Mouse (Mus musculus) cortical plate, adult 2 months (tissue): Measurements from ENCODE around the gene Arnt. TPM values are rescaled to one million over a fixed set of nuclear protein-coding genes. Genes with fewer than 3 reads are reported as not detected.

ENCODE experiments used
- H3K27ac ChIP-seq: fragments of 200-500 bp; 2 replicates; pipeline ENCODE4 v1.5.1; 2012; ENCODE audit warnings: low read length, control low read depth, inconsistent platforms; ENCODE audit not compliant: insufficient read depth
- H3K4me1 ChIP-seq: fragments of 200-500 bp; 2 replicates; pipeline ENCODE4 v1.6.1; 2011; ENCODE audit warnings: low read length; ENCODE audit not compliant: control insufficient read depth, insufficient read depth
- H3K4me3 ChIP-seq: fragments of 200-500 bp; 2 replicates; pipeline ENCODE4 v1.5.1; 2011; ENCODE audit warnings: mild to moderate bottlenecking, low read length, control low read depth; ENCODE audit not compliant: insufficient read depth
- CTCF ChIP-seq: fragments of 200-500 bp; IDR thresholded peaks from 2 replicates; pipeline ENCODE4 v1.5.1; 2011; ENCODE audit warnings: mild to moderate bottlenecking, control low read depth, low read length; ENCODE audit not compliant: insufficient read depth; ENCODE audit errors: extremely low read depth
- POLR2A ChIP-seq: fragments of 200-500 bp; IDR thresholded peaks from 2 replicates; pipeline ENCODE4 v1.6.1; 2011; ENCODE audit warnings: mild to moderate bottlenecking, low read length, control low read depth; ENCODE audit not compliant: insufficient read depth; ENCODE audit errors: extremely low read depth
- polyA plus RNA-seq: library from polyadenylated mRNA; depleted of rRNA; stranded (reverse); fragments of >200 nt; gene quantifications from 2 replicates; pipeline ENCODE4 v1.2.3, GENCODE M21; 2012

Gene Arnt
- polyA plus RNA-seq, 1 experiment = 42.3 TPM

DNA sequence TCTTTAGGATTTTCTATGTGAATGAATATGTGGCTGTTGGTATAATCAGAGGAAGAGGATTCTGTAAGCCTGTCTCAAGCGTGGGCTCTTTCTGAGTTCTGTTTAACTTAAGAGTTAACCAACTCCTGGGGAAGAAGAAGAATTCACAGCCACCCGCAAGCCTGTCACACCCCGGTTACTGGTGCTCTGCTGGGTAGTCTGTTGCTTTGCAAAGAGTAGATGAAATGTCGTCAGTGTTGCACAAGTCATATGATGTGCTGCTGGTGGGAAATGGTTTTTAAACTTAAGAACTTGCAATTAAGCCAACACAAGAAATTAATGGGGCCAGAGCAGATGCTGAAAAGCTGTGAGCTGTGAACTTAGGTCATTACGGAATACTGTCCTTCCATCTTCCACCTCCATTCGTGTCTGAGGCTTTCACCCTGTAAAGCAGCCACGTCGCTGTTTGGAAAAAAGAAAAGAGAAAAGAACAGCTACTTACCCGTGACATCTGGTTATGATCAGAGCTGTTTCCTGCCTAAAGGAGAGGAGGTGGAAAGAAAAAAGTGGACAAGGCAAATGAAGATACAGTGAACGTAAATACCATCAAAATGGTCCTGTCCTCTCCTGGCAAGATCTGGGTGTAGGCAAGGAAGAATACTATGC lies 65.4 kb downstream of the Arnt start:
- TF ChIP-seq POLR2A (no peak), CTCF (no peak)
- peak overlapping the region; percentile 8; the same call in 1 of the 2 replicates for H3K4me3 ChIP-seq
- H3K4me1 ChIP-seq = peaks cover 7% of the 10 kb centered on the region; the same call in 1 of the 2 replicates
- peak overlapping the region; percentile 47; the same call in 1 of the 2 replicates for H3K27ac ChIP-seq

DNA sequence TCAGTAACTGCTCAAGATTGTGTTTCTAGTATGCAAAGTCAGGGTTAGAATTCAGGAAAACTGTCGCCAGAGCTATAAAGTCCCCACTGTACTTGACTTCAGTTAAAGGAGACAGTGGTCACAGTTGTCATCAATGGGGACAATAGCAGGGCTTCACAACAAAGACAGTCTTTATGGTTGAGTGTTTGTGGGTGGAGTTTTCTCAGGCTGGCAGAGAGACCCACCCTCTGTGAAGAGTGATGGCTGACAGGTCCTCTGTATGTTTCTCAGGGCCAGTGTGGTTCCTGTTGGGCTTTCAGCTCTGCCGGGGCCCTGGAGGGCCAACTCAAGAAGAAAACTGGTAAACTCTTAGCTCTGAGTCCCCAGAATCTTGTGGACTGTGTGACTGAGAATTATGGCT lies 68.1 kb downstream of the Arnt start:
- no peak overlapping the region for H3K4me3 ChIP-seq
- H3K4me1 ChIP-seq = peaks cover 6% of the 10 kb centered on the region; the same call in 1 of the 2 replicates
- H3K27ac ChIP-seq = 0 out of 2 replicates have a peak overlapping the region, but pooled peaks have one; percentile 10
- TF ChIP-seq CTCF (no peak), POLR2A (no peak)

DNA sequence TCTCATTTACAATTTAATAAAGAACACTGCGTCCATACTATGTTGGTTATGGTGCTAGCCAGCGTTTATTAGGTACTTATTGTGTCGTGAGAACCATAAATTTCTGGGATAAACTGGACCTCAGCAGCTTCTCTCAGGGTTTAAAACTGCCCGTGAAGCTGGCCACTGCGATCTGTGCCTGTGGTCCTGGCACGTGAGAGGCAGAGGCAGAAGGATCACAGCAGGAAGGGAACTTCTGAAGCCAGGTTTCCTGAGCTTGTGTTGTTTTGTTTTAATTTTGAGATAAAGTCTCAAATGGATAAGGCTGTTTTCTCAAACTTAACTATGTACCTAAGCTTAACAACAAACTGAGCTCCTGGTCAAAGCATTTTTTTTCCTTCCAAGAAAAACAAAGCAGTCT lies 75.2 kb downstream of the Arnt start:
- Histone ChIP-seq H3K27ac (no peak overlapping the region), H3K4me1 (no peaks in the 10 kb centered on the region), H3K4me3 (no peak overlapping the region)
- TF ChIP-seq CTCF (no peak), POLR2A (no peak)

DNA sequence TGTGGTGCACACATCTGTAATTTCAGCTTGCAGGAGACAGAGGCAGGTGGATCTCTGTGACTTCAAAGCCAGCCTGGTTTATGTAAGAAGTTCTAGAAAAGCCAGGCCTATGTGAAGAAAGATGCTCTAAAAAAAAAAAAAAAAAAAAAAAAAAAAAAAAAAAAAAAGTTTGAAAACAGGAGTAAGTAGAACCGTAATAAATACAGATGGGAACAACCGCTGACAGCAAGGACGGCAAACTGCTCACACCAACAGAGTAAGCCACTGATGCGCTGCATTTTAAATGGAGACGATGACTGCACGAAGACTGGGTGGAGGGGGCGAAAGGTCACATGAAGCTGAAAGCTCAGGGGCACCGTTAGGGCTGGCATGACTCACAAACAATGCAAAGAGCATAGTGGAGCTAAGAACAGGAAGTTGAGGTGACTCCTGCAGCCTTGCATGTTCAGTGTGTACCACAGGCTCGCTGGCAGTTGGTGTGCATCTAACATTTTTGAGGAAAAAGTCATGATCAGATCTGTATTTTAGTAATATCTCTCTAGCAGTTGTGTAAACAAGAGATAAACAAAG lies 77.5 kb downstream of the Arnt start:
- Histone ChIP-seq H3K27ac (no peak overlapping the region), H3K4me3 (no peak overlapping the region), H3K4me1 (no peaks in the 10 kb centered on the region)
- TF ChIP-seq CTCF (no peak), POLR2A (no peak)

DNA sequence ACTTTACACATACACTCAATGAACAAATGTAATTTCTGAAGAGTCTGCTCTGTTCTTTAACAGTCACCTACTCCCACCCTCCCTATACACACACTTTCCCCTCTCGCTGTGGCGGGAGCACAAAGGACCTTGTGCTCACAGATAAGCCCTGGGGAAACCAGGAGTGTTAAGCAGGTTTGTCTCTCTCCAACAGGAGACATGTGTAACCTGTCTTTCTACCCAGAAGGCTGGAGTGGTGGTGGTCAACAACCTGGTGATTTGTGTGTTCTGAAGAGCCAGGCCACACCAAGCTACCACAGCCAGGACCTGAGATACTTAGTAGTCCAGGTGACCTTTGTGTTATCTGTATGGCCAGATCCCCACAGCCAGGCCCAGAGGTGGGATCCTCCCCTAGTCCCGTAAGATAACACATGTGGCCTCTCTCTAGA lies 82.4 kb downstream of the Arnt start:
- H3K4me1 ChIP-seq = peaks cover 2% of the 10 kb centered on the region; the same call in 1 of the 2 replicates
- H3K4me3 ChIP-seq = no peak overlapping the region
- no peak overlapping the region for H3K27ac ChIP-seq
- TF ChIP-seq CTCF (no peak), POLR2A (no peak)

DNA sequence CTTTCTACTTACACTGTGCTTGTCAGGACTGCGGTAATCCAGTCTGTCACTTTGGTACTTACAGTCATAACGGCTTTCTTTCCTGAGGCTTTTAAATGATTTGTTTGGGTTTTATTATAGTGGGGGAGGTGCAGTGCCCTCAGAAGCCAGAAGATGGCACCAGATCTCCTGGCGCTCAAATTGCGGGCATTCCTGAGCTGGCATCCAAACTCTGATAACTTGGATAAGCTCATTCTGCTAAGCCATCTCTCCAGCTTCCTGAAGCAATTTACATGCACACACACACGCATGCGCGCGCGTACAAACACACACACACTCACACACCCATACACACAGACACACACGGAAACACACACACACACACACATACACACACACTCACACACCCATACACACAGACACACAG lies 83.3 kb downstream of the Arnt start:
- peaks cover 2% of the 10 kb centered on the region; the same call in 1 of the 2 replicates for H3K4me1 ChIP-seq
- peak; percentile 91 for TF ChIP-seq CTCF
- TF ChIP-seq POLR2A = no peak
- no peak overlapping the region for H3K27ac ChIP-seq
- no peak overlapping the region for H3K4me3 ChIP-seq

DNA sequence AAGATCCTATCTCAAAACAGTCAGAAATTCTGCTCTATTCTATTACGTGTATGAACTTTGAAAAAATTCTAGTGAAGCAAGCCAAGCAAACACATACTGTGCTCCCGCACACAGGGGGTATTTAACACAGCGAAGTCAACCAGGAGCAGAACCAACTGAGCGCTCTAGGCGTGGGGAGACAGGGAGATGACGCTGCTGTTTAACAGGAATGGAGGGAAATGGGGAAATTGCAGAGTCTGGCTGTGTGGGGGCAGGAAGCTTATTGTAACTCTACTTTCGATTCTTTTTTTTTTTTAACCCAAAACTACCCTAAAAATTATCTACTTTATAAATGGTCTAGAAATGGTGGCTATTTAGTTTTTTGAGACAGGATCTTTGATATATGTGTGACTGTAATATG lies 84.7 kb downstream of the Arnt start:
- no peak overlapping the region for H3K27ac ChIP-seq
- TF ChIP-seq POLR2A (no peak), CTCF (no peak)
- H3K4me1 ChIP-seq = peaks cover 2% of the 10 kb centered on the region; the same call in 1 of the 2 replicates
- H3K4me3 ChIP-seq = no peak overlapping the region

DNA sequence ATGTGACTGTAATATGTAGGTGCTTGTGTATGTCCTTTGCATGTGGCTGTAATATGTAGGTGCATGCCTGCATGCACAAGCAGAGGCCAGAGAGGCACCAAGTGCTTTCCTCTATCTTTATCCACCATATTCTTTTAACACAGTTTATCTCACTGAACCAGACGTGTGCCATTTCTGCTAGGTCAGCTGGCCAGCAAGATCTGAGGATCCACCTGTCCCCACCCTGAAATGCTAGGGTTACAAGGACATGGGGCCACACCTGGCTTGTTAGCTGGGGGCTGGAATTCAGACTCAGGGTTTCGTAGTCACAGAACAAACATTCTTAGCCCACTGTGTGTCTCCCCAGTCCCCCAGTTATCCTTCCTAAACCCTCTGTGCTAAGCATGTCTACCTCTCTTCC lies 85.1 kb downstream of the Arnt start:
- H3K4me1 ChIP-seq = peaks cover 2% of the 10 kb centered on the region; the same call in 1 of the 2 replicates
- H3K4me3 ChIP-seq = no peak overlapping the region
- no peak overlapping the region for H3K27ac ChIP-seq
- TF ChIP-seq CTCF (no peak), POLR2A (no peak)

DNA sequence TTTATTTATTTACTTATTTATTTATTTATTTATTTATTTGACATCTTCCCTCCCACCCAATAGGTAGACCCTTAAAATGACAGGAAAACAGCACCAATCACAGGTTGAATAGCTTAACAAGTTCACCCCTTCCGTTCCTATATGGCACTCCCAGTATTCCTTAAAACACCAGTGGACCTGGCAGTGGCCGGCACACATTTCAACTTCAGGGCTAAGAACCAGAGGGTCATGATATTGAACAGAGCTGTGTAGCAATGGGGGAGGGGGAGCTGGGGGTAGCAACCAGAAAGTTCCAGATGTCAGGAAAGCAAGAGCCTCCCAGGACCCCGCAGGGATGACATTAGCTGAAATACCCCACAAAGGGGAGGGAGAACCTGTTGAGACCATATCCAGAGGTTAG lies 85.9 kb downstream of the Arnt start:
- no peak overlapping the region for H3K27ac ChIP-seq
- H3K4me1 ChIP-seq = peaks cover 2% of the 10 kb centered on the region; the same call in 1 of the 2 replicates
- no peak overlapping the region for H3K4me3 ChIP-seq
- no peak for TF ChIP-seq CTCF
- no peak for TF ChIP-seq POLR2A

DNA sequence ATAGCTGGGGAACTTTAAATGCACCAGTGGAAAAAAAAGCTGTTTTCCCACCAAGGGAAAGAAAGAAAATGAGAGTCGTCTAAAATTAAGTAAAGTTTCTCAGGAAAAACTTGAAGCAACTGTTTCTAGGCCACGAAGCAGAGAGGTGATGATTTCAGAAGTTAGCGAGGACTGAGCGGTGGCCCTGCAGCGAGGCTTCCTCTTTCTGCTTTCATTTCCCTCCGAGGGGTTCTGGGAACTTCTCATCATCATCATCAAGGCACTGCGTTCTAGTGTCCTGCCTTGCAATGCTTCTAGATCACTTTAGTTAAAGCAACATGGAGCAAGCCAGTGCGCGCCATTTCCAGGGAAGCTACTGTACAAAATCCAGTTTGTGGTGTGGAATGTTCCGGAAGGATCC lies 87.0 kb downstream of the Arnt start:
- Histone ChIP-seq H3K27ac (no peak overlapping the region), H3K4me1 (peaks cover 2% of the 10 kb centered on the region; the same call in 1 of the 2 replicates), H3K4me3 (no peak overlapping the region)
- TF ChIP-seq POLR2A (no peak), CTCF (no peak)
